Mouse (Mus musculus) frontal cortex, postnatal 14 days (tissue): ENCODE data around the gene Agap1.
A peak's percentile ranks its signal among the peaks of the same experiment; 100 is the strongest.

Experiments used
- DNase-seq, 2 experiments: peaks; one replicate each; pipeline ENCODE4 v3.0.0; 2022; ENCODE audit warnings: low spot score in 2 of 2

Gene Agap1

GRCm38 (mm10) chr1:89454196-89455123, at the start of gene Agap1:
TSS of gene Agap1 (plus strand) at chr1:89454806.
- peak; percentile 86 to 92 for DNase-seq

GRCm38 (mm10) chr1:89405991-89406390, 48.6 kb upstream of the Agap1 start:
- no peak for DNase-seq

GRCm38 (mm10) chr1:89407986-89408385, 46.6 kb upstream of the Agap1 start:
- DNase-seq = no peak

- DNase-seq = no peak
Measured at GRCm38 (mm10) chr1:89413122-89413521, 41.5 kb upstream of the Agap1 start.

- DNase-seq = no peak
Measured at GRCm38 (mm10) chr1:89414563-89414962, 40.0 kb upstream of the Agap1 start.

- DNase-seq = peak; percentile 35 to 41
Measured at GRCm38 (mm10) chr1:89416929-89417328, 37.7 kb upstream of the Agap1 start.

GRCm38 (mm10) chr1:89420642-89421041, 34.0 kb upstream of the Agap1 start:
- DNase-seq = no peak

GRCm38 (mm10) chr1:89421401-89421800, 33.2 kb upstream of the Agap1 start:
- DNase-seq = no peak

GRCm38 (mm10) chr1:89424563-89424962, 30.0 kb upstream of the Agap1 start:
- no peak for DNase-seq

GRCm38 (mm10) chr1:89426137-89426536, 28.5 kb upstream of the Agap1 start:
- DNase-seq = no peak

GRCm38 (mm10) chr1:89428671-89429070, 25.9 kb upstream of the Agap1 start:
- no peak for DNase-seq

GRCm38 (mm10) chr1:89429946-89430640, 24.5 kb upstream of the Agap1 start:
- DNase-seq = no peak

- no peak for DNase-seq
Measured at GRCm38 (mm10) chr1:89439351-89439750, 15.3 kb upstream of the Agap1 start.

- DNase-seq = no peak
Measured at GRCm38 (mm10) chr1:89441236-89441897, 13.2 kb upstream of the Agap1 start.

- DNase-seq = no peak
Measured at GRCm38 (mm10) chr1:89443512-89443911, 11.1 kb upstream of the Agap1 start.

- no peak for DNase-seq
Measured at GRCm38 (mm10) chr1:89444014-89444413, 10.6 kb upstream of the Agap1 start.

- no peak for DNase-seq
Measured at GRCm38 (mm10) chr1:89450139-89450538, 4.5 kb upstream of the Agap1 start.

- no peak for DNase-seq
Measured at GRCm38 (mm10) chr1:89452138-89452537, 2.5 kb upstream of the Agap1 start.

- no peak for DNase-seq
Measured at GRCm38 (mm10) chr1:89453666-89454065, 940 bp upstream of the Agap1 start.

- DNase-seq = peak in 1 of 2 experiments; percentile 38
Measured at GRCm38 (mm10) chr1:89455421-89456091, 950 bp downstream of the Agap1 start.

- no peak for DNase-seq
Measured at GRCm38 (mm10) chr1:89456456-89456855, 1.9 kb downstream of the Agap1 start.
